Mouse (Mus musculus) G1E-ER4 (cell line): Measurements from ENCODE around the gene Parvg. TPM values are rescaled to one million over a fixed set of nuclear protein-coding genes. Genes with fewer than 3 reads are reported as not detected.

Experiments
- GATA1 ChIP-seq: IDR thresholded peaks from one replicate; pipeline ENCODE4 v1.8.0; 2012; ENCODE audit warnings: low read length, inconsistent platforms
- polyA plus RNA-seq: library from polyadenylated mRNA; stranded (reverse); fragments of >175 nt; gene quantifications from 2 replicates; pipeline ENCODE4 v1.2.3, GENCODE M21; 2012

Gene Parvg
- polyA plus RNA-seq, 1 experiment = not detected

- no peak for TF ChIP-seq GATA1
These were observed 24.0 kb upstream of the Parvg start for GRCm38 (mm10) chr15:84299662-84300333.

- TF ChIP-seq GATA1 = no peak
These were observed 23.2 kb upstream of the Parvg start for GRCm38 (mm10) chr15:84300591-84300990.

GRCm38 (mm10) chr15:84301026-84301425 is 22.8 kb upstream of the Parvg start:
- TF ChIP-seq GATA1 = no peak

GRCm38 (mm10) chr15:84301641-84302420 is 22.0 kb upstream of the Parvg start:
- no peak for TF ChIP-seq GATA1

- TF ChIP-seq GATA1 = no peak
These were observed 20.6 kb upstream of the Parvg start for GRCm38 (mm10) chr15:84303264-84303663.

GRCm38 (mm10) chr15:84305333-84305732 is 18.5 kb upstream of the Parvg start:
- TF ChIP-seq GATA1 = no peak

- TF ChIP-seq GATA1 = no peak
These were observed 13.6 kb upstream of the Parvg start for GRCm38 (mm10) chr15:84310271-84310670.

- TF ChIP-seq GATA1 = no peak
These were observed 12.3 kb upstream of the Parvg start for GRCm38 (mm10) chr15:84311295-84312085.

GRCm38 (mm10) chr15:84312878-84313565 is 10.8 kb upstream of the Parvg start:
- no peak for TF ChIP-seq GATA1

GRCm38 (mm10) chr15:84313566-84313878 is 10.3 kb upstream of the Parvg start:
- no peak for TF ChIP-seq GATA1

GRCm38 (mm10) chr15:84314420-84315080 is 9.3 kb upstream of the Parvg start:
- no peak for TF ChIP-seq GATA1

GRCm38 (mm10) chr15:84315276-84316046 is 8.4 kb upstream of the Parvg start:
- no peak for TF ChIP-seq GATA1

GRCm38 (mm10) chr15:84319393-84319792 is 4.4 kb upstream of the Parvg start:
- TF ChIP-seq GATA1 = no peak

- no peak for TF ChIP-seq GATA1
These were observed 2.2 kb upstream of the Parvg start for GRCm38 (mm10) chr15:84321544-84322174.
